Mouse (Mus musculus): ENCODE data around the gene Axdnd1. TPM values are rescaled to one million over a fixed set of nuclear protein-coding genes. Genes with fewer than 3 reads are reported as not detected.
"Not testable (repeated sequence)": the region's sequence is repeated elsewhere in the genome, so short reads cannot be mapped to it uniquely, and the experiment has no call there.

The Axdnd1 gene
- polyA plus RNA-seq, 1 experiment from 2014 or later = 0.36 TPM

DNA sequence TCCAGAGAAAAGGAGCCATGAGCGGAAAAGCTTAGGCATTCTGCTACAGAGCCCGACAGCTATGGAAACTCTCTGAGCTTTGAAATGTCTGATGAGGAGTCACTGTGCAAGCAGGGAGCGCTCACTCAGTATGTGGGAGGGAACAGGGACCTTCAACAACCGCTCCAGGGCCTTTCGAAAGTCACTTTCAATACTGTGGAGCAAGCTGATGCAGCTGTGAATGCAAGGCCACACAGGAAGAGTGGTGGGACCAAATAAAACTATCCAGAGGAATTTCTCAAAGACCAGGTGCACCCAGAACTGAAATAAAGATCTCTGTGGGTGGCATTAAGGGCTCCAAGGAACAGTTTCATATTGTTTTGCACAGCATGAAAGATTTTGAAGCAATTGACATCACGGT is 1.9 kb upstream of the Axdnd1 start:
- no peaks in the 10 kb centered on the region for H3K36me3 ChIP-seq (ENCODE audit: insufficient read depth, low read length)
- H3K4me1 ChIP-seq (ENCODE audit: insufficient read depth, low read length) = no peaks in the 10 kb centered on the region
- H3K4me2 ChIP-seq (replicated peaks; ENCODE audit: low read depth, low read length) = no peak overlapping the region
- H3K9ac ChIP-seq (replicated peaks; ENCODE audit: low read length) = no peak overlapping the region
- H3K27me3 ChIP-seq (ENCODE audit: insufficient read depth, low read length) = no peaks in the 10 kb centered on the region
- ATAC-seq (ENCODE audit: low FRiP score, low TSS enrichment) = no peak
- no peak overlapping the region for H3K4me3 ChIP-seq (ENCODE audit: low read length)
- H3K27ac ChIP-seq (ENCODE audit: low read length) = no peak overlapping the region
- no peaks in the 10 kb centered on the region for H3K9me3 ChIP-seq (ENCODE audit: low read length)
- WGBS = 69% methylated on average over 6 of the region's 6 CpGs

DNA sequence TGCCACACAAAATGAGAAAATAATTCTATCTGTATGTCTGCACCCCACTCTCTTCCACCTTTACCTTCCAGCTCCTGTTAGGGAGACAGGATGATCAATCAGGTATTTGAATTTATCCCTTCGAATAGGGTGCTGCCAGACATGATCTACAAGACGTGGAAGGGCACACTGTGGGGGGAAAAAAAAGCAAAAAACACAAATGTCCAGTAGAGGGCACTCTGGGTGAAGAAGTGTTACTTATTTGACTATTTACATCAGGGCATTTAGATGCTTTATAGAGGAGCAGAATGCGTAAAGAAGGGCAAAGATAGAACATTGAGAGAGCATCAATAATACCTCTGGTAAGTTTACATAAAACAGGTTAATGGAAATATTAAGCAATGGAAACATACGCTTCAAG is 2.8 kb downstream of the Axdnd1 start:
- H3K9ac ChIP-seq (replicated peaks; ENCODE audit: low read length) = no peak overlapping the region
- H3K4me1 ChIP-seq (ENCODE audit: insufficient read depth, low read length) = no peaks in the 10 kb centered on the region
- WGBS = 59% methylated on average over 4 of the region's 4 CpGs
- H3K9me3 ChIP-seq (ENCODE audit: low read length) = no peaks in the 10 kb centered on the region; the same call in 1 of the 2 replicates
- H3K4me3 ChIP-seq (ENCODE audit: low read length) = no peak overlapping the region
- no peak overlapping the region for H3K4me2 ChIP-seq (replicated peaks; ENCODE audit: low read depth, low read length)
- H3K27me3 ChIP-seq (ENCODE audit: insufficient read depth, low read length) = no peaks in the 10 kb centered on the region
- no peaks in the 10 kb centered on the region for H3K36me3 ChIP-seq (ENCODE audit: insufficient read depth, low read length)
- ATAC-seq (ENCODE audit: low FRiP score, low TSS enrichment) = no peak
- H3K27ac ChIP-seq (ENCODE audit: low read length) = no peak overlapping the region

DNA sequence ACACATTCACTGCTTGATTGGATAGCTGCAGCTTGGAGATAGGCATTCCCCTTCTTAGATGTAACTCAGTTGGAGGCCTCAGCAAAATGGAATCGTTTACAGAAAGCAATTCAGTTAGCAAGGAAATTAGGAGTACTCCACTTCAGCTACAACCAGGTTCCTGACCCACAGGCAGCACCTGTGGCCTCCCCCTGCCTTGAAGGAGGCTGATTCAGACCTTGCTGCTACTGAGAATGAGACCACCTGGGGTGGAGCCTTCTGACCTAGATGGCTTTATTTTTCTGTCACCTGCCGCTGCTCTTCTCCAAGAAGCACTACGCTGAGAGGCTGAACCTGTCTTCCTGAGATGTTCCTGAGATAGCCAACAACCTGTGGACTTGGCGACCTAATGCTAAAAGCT is 12.4 kb downstream of the Axdnd1 start:
- no peaks in the 10 kb centered on the region for H3K27me3 ChIP-seq (ENCODE audit: insufficient read depth, low read length)
- no peaks in the 10 kb centered on the region for H3K4me1 ChIP-seq (ENCODE audit: insufficient read depth, low read length)
- H3K36me3 ChIP-seq (ENCODE audit: insufficient read depth, low read length) = no peaks in the 10 kb centered on the region
- H3K9ac ChIP-seq (replicated peaks; ENCODE audit: low read length) = no peak overlapping the region
- WGBS = 60% methylated on average over 4 of the region's 4 CpGs
- no peak overlapping the region for H3K27ac ChIP-seq (ENCODE audit: low read length)
- H3K4me2 ChIP-seq (replicated peaks; ENCODE audit: low read depth, low read length) = no peak overlapping the region
- H3K4me3 ChIP-seq (ENCODE audit: low read length) = no peak overlapping the region
- H3K9me3 ChIP-seq (ENCODE audit: low read length) = no peaks in the 10 kb centered on the region
- ATAC-seq (ENCODE audit: low FRiP score, low TSS enrichment) = no peak

DNA sequence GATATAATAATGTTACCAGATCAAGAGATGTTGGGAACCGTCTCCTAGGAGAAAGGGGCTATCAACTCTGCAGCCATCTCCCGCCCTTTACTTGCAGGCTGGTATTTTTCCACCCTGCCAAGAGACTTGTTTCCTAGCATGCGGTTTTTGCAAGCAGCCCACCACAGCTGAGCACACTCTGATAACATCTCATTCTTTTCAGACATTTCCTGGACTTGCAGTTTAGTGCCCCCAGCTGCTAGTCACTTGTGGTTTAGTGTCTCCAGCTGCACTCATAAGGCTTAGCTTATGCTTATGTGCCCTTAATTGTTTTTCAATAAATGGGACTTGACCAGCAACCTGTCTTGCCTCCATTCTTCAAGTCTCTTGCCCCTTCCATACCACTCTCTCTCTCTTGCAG is 13.0 kb downstream of the Axdnd1 start:
- Histone ChIP-seq H3K9me3 (ENCODE audit: low read length) (no peaks in the 10 kb centered on the region), H3K27ac (ENCODE audit: low read length) (no peak overlapping the region), H3K4me1 (ENCODE audit: insufficient read depth, low read length) (no peaks in the 10 kb centered on the region), H3K4me2 (replicated peaks; ENCODE audit: low read depth, low read length) (no peak overlapping the region), H3K27me3 (ENCODE audit: insufficient read depth, low read length) (no peaks in the 10 kb centered on the region), H3K36me3 (ENCODE audit: insufficient read depth, low read length) (no peaks in the 10 kb centered on the region), H3K9ac (replicated peaks; ENCODE audit: low read length) (no peak overlapping the region), H3K4me3 (ENCODE audit: low read length) (no peak overlapping the region)
- no peak for ATAC-seq (ENCODE audit: low FRiP score, low TSS enrichment)
- WGBS = 54% methylated on average over 3 of the region's 3 CpGs

DNA sequence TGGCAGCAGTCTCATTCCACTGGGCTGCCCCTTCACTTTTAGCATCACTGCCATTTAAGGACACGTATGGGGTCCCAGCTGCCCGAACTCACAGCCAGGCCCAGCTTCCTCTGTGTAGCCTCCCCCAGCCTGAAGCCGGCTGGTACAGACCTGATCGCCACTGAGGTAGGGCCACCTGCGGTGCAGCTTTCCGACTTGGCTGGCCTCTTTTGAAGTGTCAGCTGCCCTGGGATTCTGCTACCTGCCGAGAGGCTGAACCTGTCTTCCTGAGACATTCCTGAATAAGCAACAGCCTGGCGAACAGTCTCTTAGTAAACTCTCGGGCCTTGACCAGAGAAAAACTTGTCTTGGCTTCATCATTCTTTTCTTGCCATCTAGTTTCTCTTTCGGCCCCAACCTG is 17.7 kb downstream of the Axdnd1 start:
- no peak overlapping the region for H3K4me3 ChIP-seq (ENCODE audit: low read length)
- no peak overlapping the region for H3K27ac ChIP-seq (ENCODE audit: low read length)
- no peaks in the 10 kb centered on the region for H3K36me3 ChIP-seq (ENCODE audit: insufficient read depth, low read length)
- no peaks in the 10 kb centered on the region for H3K27me3 ChIP-seq (ENCODE audit: insufficient read depth, low read length)
- 62% methylated on average over 10 of the region's 10 CpGs for WGBS
- H3K9me3 ChIP-seq (ENCODE audit: low read length) = no peaks in the 10 kb centered on the region
- H3K9ac ChIP-seq (replicated peaks; ENCODE audit: low read length) = no peak overlapping the region
- H3K4me1 ChIP-seq (ENCODE audit: insufficient read depth, low read length) = no peaks in the 10 kb centered on the region
- ATAC-seq (ENCODE audit: low FRiP score, low TSS enrichment) = no peak
- H3K4me2 ChIP-seq (replicated peaks; ENCODE audit: low read depth, low read length) = no peak overlapping the region

DNA sequence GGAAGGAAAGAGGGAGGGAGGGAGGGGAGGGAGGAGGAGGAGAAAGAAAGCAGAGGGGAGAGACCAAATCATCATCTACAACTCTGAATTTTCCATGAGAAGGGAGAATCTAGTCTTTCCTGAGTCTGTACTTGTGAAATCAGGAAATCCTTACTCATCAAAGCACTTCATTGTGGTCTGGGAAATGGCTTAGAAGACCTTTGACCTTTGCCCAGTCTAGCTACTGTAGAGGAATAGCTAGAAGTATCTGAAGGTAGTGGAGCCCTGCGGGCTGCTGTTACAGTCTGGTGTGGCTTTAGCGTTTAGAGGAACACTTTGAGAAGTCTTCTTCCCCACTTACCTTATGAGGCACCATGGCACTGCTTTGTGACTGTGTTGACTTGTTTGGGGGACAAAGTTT is 18.5 kb downstream of the Axdnd1 start:
- no peak overlapping the region for H3K27ac ChIP-seq (ENCODE audit: low read length)
- no peak for ATAC-seq (ENCODE audit: low FRiP score, low TSS enrichment)
- WGBS = 68% methylated on average over 2 of the region's 2 CpGs
- H3K4me3 ChIP-seq (ENCODE audit: low read length) = no peak overlapping the region
- no peaks in the 10 kb centered on the region for H3K9me3 ChIP-seq (ENCODE audit: low read length)
- H3K27me3 ChIP-seq (ENCODE audit: insufficient read depth, low read length) = no peaks in the 10 kb centered on the region
- no peak overlapping the region for H3K9ac ChIP-seq (replicated peaks; ENCODE audit: low read length)
- no peaks in the 10 kb centered on the region for H3K36me3 ChIP-seq (ENCODE audit: insufficient read depth, low read length)
- no peak overlapping the region for H3K4me2 ChIP-seq (replicated peaks; ENCODE audit: low read depth, low read length)
- H3K4me1 ChIP-seq (ENCODE audit: insufficient read depth, low read length) = no peaks in the 10 kb centered on the region

DNA sequence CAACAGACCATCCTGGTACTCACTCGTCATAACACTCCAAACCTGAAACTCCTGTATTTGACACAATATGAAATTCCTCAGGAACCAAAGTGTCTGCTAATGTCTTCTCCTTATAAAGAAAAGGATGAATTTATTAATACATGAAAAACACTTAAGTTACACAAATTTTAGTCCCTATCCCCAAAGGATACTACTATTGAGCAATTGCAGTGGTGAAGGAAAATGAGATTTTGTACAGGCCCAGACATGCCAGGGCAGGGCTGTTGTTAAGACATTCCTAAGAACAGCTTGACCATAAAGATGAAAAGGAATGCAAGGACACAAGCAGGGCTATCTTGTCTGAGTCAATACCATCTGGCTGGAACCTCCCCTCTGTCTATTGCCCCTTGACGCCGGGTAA is 20.8 kb downstream of the Axdnd1 start:
- not testable (repeated sequence) for H3K27ac ChIP-seq (ENCODE audit: low read length); H3K36me3 ChIP-seq (ENCODE audit: insufficient read depth, low read length); ATAC-seq (ENCODE audit: low FRiP score, low TSS enrichment); H3K4me3 ChIP-seq (ENCODE audit: low read length); H3K4me2 ChIP-seq (replicated peaks; ENCODE audit: low read depth, low read length); H3K27me3 ChIP-seq (ENCODE audit: insufficient read depth, low read length); H3K9me3 ChIP-seq (ENCODE audit: low read length); H3K4me1 ChIP-seq (ENCODE audit: insufficient read depth, low read length); H3K9ac ChIP-seq (replicated peaks; ENCODE audit: low read length)
- 72% methylated on average over 3 of the region's 3 CpGs for whole genome bisulfite sequencing

DNA sequence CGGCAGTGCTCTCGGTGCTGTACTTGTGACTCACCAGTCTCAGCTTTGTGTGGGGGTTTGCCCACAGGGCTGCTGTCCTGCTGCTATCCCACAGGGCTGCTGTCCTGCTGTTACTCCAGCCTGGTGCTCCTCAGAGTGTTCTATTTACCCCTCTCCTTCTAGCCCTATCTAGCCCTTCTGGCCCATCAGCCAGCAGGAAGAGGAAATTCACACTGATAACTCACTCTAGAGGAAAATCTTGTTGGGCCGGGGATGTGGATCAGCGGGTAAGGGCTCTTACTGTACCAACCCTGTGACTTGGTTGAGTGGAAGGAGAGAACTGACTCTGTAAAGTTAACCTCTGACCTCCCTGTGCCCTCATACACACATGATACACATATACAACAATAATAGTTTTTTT is 27.8 kb downstream of the Axdnd1 start:
- H3K36me3 ChIP-seq (ENCODE audit: insufficient read depth, low read length) = no peaks in the 10 kb centered on the region
- H3K4me1 ChIP-seq (ENCODE audit: insufficient read depth, low read length) = no peaks in the 10 kb centered on the region
- H3K4me3 ChIP-seq (ENCODE audit: low read length) = no peak overlapping the region
- 85% methylated on average over 4 of the region's 4 CpGs for WGBS
- ATAC-seq (ENCODE audit: low FRiP score, low TSS enrichment) = no peak
- H3K4me2 ChIP-seq (replicated peaks; ENCODE audit: low read depth, low read length) = no peak overlapping the region
- H3K27ac ChIP-seq (ENCODE audit: low read length) = no peak overlapping the region
- no peak overlapping the region for H3K9ac ChIP-seq (replicated peaks; ENCODE audit: low read length)
- no peaks in the 10 kb centered on the region for H3K27me3 ChIP-seq (ENCODE audit: insufficient read depth, low read length)
- H3K9me3 ChIP-seq (ENCODE audit: low read length) = no peaks in the 10 kb centered on the region

DNA sequence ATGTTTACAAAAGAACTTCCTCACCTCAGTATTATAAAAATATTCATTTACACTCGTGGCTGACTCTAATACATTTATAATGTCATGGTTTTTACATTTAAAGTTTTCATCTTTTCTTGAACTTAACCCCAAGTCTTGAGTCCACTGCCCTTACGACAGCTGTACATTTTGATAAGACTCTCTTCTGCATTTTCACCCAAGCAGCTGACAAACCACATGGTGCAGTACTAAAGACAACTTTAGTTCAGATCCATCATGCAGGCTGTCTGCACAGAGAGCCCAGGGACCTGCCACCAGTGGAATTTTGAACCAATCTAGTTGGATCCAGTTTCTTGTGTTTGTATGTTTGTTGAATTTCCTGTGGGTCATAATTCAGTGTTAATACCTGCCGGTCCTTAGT is 34.1 kb downstream of the Axdnd1 start:
- ATAC-seq (ENCODE audit: low FRiP score, low TSS enrichment) = no peak
- Histone ChIP-seq H3K9me3 (ENCODE audit: low read length) (no peaks in the 10 kb centered on the region), H3K4me2 (replicated peaks; ENCODE audit: low read depth, low read length) (no peak overlapping the region), H3K27ac (ENCODE audit: low read length) (no peak overlapping the region), H3K4me1 (ENCODE audit: insufficient read depth, low read length) (no peaks in the 10 kb centered on the region), H3K27me3 (ENCODE audit: insufficient read depth, low read length) (no peaks in the 10 kb centered on the region), H3K9ac (replicated peaks; ENCODE audit: low read length) (no peak overlapping the region), H3K4me3 (ENCODE audit: low read length) (no peak overlapping the region), H3K36me3 (ENCODE audit: insufficient read depth, low read length) (no peaks in the 10 kb centered on the region)
- WGBS = 73% methylated on average over 3 of the region's 3 CpGs

DNA sequence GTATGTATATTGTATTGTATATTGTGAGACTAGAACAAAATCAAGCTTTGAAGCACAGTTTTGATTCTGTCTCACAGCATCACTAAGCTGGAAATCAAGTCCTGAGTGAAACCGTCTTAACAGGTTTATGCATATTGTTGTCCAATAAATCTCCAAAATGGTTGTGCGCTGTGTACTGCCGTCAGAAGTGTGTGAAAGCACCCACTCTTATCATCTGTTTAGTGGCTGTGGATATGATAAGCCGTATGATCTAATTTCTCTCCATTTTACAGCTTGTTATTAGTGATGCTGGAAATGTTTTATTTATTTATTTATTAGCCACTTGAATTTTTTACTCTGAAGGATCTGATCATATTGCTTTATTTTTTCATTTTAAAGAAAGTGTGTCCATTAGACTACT is 34.7 kb downstream of the Axdnd1 start:
- Histone ChIP-seq H3K27ac (ENCODE audit: low read length) (no peak overlapping the region), H3K9ac (replicated peaks; ENCODE audit: low read length) (no peak overlapping the region), H3K27me3 (ENCODE audit: insufficient read depth, low read length) (no peaks in the 10 kb centered on the region), H3K36me3 (ENCODE audit: insufficient read depth, low read length) (no peaks in the 10 kb centered on the region), H3K4me2 (replicated peaks; ENCODE audit: low read depth, low read length) (no peak overlapping the region), H3K4me1 (ENCODE audit: insufficient read depth, low read length) (no peaks in the 10 kb centered on the region), H3K4me3 (ENCODE audit: low read length) (no peak overlapping the region), H3K9me3 (ENCODE audit: low read length) (no peaks in the 10 kb centered on the region)
- ATAC-seq (ENCODE audit: low FRiP score, low TSS enrichment) = no peak
- 87% methylated on average over 4 of the region's 4 CpGs for WGBS

DNA sequence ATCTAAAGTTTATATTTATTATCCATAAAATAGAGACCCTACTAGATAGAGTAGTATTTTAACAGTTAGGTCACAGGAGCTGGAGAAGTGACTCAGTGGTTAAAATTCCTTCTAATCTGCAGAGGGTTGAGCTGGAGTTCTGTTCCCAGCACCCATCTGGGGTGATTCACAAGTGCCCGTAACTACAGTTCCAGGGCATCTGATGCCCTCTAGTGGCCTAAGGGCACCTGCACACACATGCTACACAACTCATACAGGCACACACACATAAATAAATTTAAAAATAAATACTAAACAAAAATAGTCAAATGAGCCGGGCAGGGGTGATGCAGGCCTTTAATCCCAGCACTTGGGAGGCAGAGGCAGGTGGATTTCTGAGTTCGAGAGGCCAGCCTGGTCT is 39.7 kb downstream of the Axdnd1 start:
- no peak overlapping the region for H3K27ac ChIP-seq (ENCODE audit: low read length)
- H3K9me3 ChIP-seq (ENCODE audit: low read length) = no peaks in the 10 kb centered on the region
- 93% methylated on average over 3 of the region's 3 CpGs for WGBS
- H3K27me3 ChIP-seq (ENCODE audit: insufficient read depth, low read length) = no peaks in the 10 kb centered on the region
- no peak overlapping the region for H3K4me3 ChIP-seq (ENCODE audit: low read length)
- no peak overlapping the region for H3K4me2 ChIP-seq (replicated peaks; ENCODE audit: low read depth, low read length)
- H3K36me3 ChIP-seq (ENCODE audit: insufficient read depth, low read length) = no peaks in the 10 kb centered on the region
- no peaks in the 10 kb centered on the region for H3K4me1 ChIP-seq (ENCODE audit: insufficient read depth, low read length)
- no peak for ATAC-seq (ENCODE audit: low FRiP score, low TSS enrichment)
- H3K9ac ChIP-seq (replicated peaks; ENCODE audit: low read length) = no peak overlapping the region

Measured in kidney, embryonic 16.5 days (tissue).